Mouse (Mus musculus) CH12.LX (cell line): ENCODE results near the gene Zfp282. TPM values are rescaled to one million over a fixed set of nuclear protein-coding genes. Genes with fewer than 3 reads are reported as not detected.
A peak's percentile ranks its signal among the peaks of the same experiment; 100 is the strongest.
"Not testable (repeated sequence)": the region's sequence is repeated elsewhere in the genome, so short reads cannot be mapped to it uniquely, and the experiment has no call there.

ENCODE experiments used
- DNase-seq: peaks from one replicate; pipeline ENCODE4 v3.0.0-alpha.2; 2013; ENCODE audit errors: extremely low read depth
- H3K27ac ChIP-seq: 2 replicates; pipeline ENCODE4 v1.5.1; 2012; ENCODE audit warnings: low read depth, mild to moderate bottlenecking, control low read depth, moderate library complexity; ENCODE audit not compliant: insufficient read depth
- H3K27me3 ChIP-seq: replicated peaks from 2 replicates; pipeline ENCODE3; 2012; ENCODE audit warnings: inconsistent platforms
- H3K36me3 ChIP-seq, 2 experiments: replicated peaks in 1 of 2; 2 replicates each; pipeline versions ENCODE3 to v1.6.1; 2012; ENCODE audit warnings: inconsistent platforms in 1 of 2, low read length in 1 of 2, mild to moderate bottlenecking in 1 of 2, mixed read lengths in 1 of 2, moderate library complexity in 1 of 2; ENCODE audit not compliant: control insufficient read depth in 1 of 2, insufficient read depth in 1 of 2
- H3K4me1 ChIP-seq, 2 experiments: 2 replicates each; pipeline ENCODE4 v1.6.1; 2012; ENCODE audit warnings: inconsistent platforms in 1 of 2, moderate library complexity in 1 of 2; ENCODE audit not compliant: insufficient read depth in 2 of 2, control insufficient read depth in 1 of 2
- H3K4me2 ChIP-seq: 2 replicates; pipeline ENCODE4 v1.6.1; 2012; ENCODE audit warnings: low read depth, mild to moderate bottlenecking, control low read depth; ENCODE audit not compliant: poor library complexity, insufficient read depth, severe bottlenecking
- H3K4me3 ChIP-seq, 3 experiments: fragments of 150-350 bp in 1 of 3; sonication (generic) in 1 of 3; replicated peaks in 1 of 3; 2 replicates each; pipeline versions ENCODE3 to v1.5.1; 2011 to 2012; ENCODE audit warnings: low read depth in 2 of 3, low read length in 2 of 3, mild to moderate bottlenecking in 2 of 3, moderate library complexity in 2 of 3, control low read depth in 1 of 3, improper control_type of control experiment in 1 of 3, inconsistent platforms in 1 of 3, mixed read lengths in 1 of 3; ENCODE audit not compliant: poor library complexity in 1 of 3
- H3K79me2 ChIP-seq: replicated peaks from 2 replicates; pipeline ENCODE4 v1.6.1; 2012; ENCODE audit warnings: mild to moderate bottlenecking, moderate library complexity; ENCODE audit not compliant: control insufficient read depth, poor library complexity, insufficient read depth, severe bottlenecking; ENCODE audit errors: extremely low read depth
- H3K9ac ChIP-seq: 2 replicates; pipeline ENCODE4 v1.6.1; 2012; ENCODE audit warnings: low read depth, mild to moderate bottlenecking, control low read depth, moderate library complexity; ENCODE audit not compliant: insufficient read depth
- H3K9me3 ChIP-seq: replicated peaks from 2 replicates; pipeline ENCODE3; 2012; ENCODE audit warnings: low read length, inconsistent platforms, mixed read lengths
- BHLHE40 ChIP-seq: IDR thresholded peaks from 2 replicates; pipeline ENCODE4 v1.6.1; 2011; ENCODE audit warnings: mild to moderate bottlenecking, low read depth, low read length, improper control_type of control experiment
- CHD2 ChIP-seq: IDR thresholded peaks from 2 replicates; pipeline ENCODE4 v1.6.1; 2011; ENCODE audit warnings: low read length, improper control_type of control experiment
- ELF1 ChIP-seq: IDR thresholded peaks from 2 replicates; pipeline ENCODE4 v1.6.1; 2014; ENCODE audit warnings: low read depth, mild to moderate bottlenecking, inconsistent platforms, low read length, improper control_type of control experiment
- ETS1 ChIP-seq: conservative IDR thresholded peaks from 2 replicates; pipeline ENCODE4 v1.6.1; 2012; ENCODE audit warnings: low read depth, mild to moderate bottlenecking, inconsistent platforms, low read length, improper control_type of control experiment, moderate library complexity
- GABPA ChIP-seq: IDR thresholded peaks from 2 replicates; pipeline ENCODE4 v1.6.1; 2012; ENCODE audit warnings: low read depth, low read length, improper control_type of control experiment, inconsistent platforms; ENCODE audit not compliant: insufficient replicate concordance
- IRF4 ChIP-seq: IDR thresholded peaks from 2 replicates; pipeline ENCODE4 v1.6.1; 2014; ENCODE audit warnings: low read depth, mild to moderate bottlenecking, inconsistent platforms, low read length, improper control_type of control experiment
- JUN ChIP-seq: IDR thresholded peaks from 2 replicates; pipeline ENCODE4 v1.6.1; 2011; ENCODE audit warnings: low read depth, mild to moderate bottlenecking, low read length, improper control_type of control experiment, moderate library complexity; ENCODE audit not compliant: insufficient read depth
- JUND ChIP-seq: conservative IDR thresholded peaks from 2 replicates; pipeline ENCODE4 v1.6.1; 2011; ENCODE audit warnings: low read depth, low read length, improper control_type of control experiment
- KAT2A ChIP-seq: IDR thresholded peaks from 2 replicates; pipeline ENCODE4 v1.6.1; 2012; ENCODE audit warnings: low read length, improper control_type of control experiment, inconsistent platforms; ENCODE audit not compliant: insufficient replicate concordance
- MAFK ChIP-seq: IDR thresholded peaks from 2 replicates; pipeline ENCODE4 v1.6.1; 2011; ENCODE audit warnings: low read length, improper control_type of control experiment; ENCODE audit not compliant: insufficient replicate concordance
- MAX ChIP-seq: IDR thresholded peaks from 2 replicates; pipeline ENCODE4 v1.6.1; 2011; ENCODE audit warnings: low read length, improper control_type of control experiment
- MAZ ChIP-seq: IDR thresholded peaks from 2 replicates; pipeline ENCODE4 v1.6.1; 2012; ENCODE audit warnings: low read depth, mild to moderate bottlenecking, inconsistent platforms, low read length, improper control_type of control experiment, moderate library complexity
- MXI1 ChIP-seq: IDR thresholded peaks from 2 replicates; pipeline ENCODE4 v1.6.1; 2011; ENCODE audit warnings: mild to moderate bottlenecking, low read depth, low read length, improper control_type of control experiment
- NELFE ChIP-seq: IDR thresholded peaks from 2 replicates; pipeline ENCODE4 v1.6.1; 2011; ENCODE audit warnings: low read depth, low read length, improper control_type of control experiment
- NRF1 ChIP-seq: IDR thresholded peaks from 2 replicates; pipeline ENCODE4 v1.6.1; 2014; ENCODE audit warnings: low read depth, mild to moderate bottlenecking, inconsistent platforms, low read length, improper control_type of control experiment, moderate library complexity
- PAX5 ChIP-seq: IDR thresholded peaks from 2 replicates; pipeline ENCODE4 v1.6.1; 2012; ENCODE audit warnings: low read length, inconsistent platforms, mixed read lengths
- POLR2A ChIP-seq: IDR thresholded peaks from 2 replicates; pipeline ENCODE4 v1.6.1; 2011; ENCODE audit warnings: low read depth, mild to moderate bottlenecking, improper control_type of control experiment, low read length
- RCOR1 ChIP-seq: conservative IDR thresholded peaks from 2 replicates; pipeline ENCODE4 v1.6.1; 2012; ENCODE audit warnings: low read depth, mild to moderate bottlenecking, inconsistent platforms, low read length, improper control_type of control experiment
- SIN3A ChIP-seq: IDR thresholded peaks from 2 replicates; pipeline ENCODE4 v1.6.1; 2012; ENCODE audit warnings: low read length, improper control_type of control experiment, inconsistent platforms
- TBP ChIP-seq: conservative IDR thresholded peaks from 2 replicates; pipeline ENCODE4 v1.6.1; 2011; ENCODE audit warnings: low read depth, low read length, improper control_type of control experiment
- TCF12 ChIP-seq: IDR thresholded peaks from 2 replicates; pipeline ENCODE4 v1.6.1; 2014; ENCODE audit warnings: low read depth, mild to moderate bottlenecking, inconsistent platforms, low read length, improper control_type of control experiment
- UBTF ChIP-seq: IDR thresholded peaks from 2 replicates; pipeline ENCODE4 v1.6.1; 2012; ENCODE audit warnings: low read depth, mild to moderate bottlenecking, inconsistent platforms, low read length, improper control_type of control experiment, moderate library complexity
- USF2 ChIP-seq: conservative IDR thresholded peaks from 2 replicates; pipeline ENCODE4 v1.6.1; 2011; ENCODE audit warnings: low read depth, low read length, improper control_type of control experiment
- ZNF384 ChIP-seq: IDR thresholded peaks from 2 replicates; pipeline ENCODE4 v1.6.1; 2012; ENCODE audit warnings: low read depth, low read length, improper control_type of control experiment, inconsistent platforms
- dilution Hi-C: fragments of 300-500 bp; cut with MboI; formaldehyde crosslinking; loops from 2 replicates; pipeline ENCODE4 v1.14.3; 2020; ENCODE audit warnings: low sequenced_read_pairs; ENCODE audit not compliant: extremely low pct_unique_long_range_greater_than_20kb, extremely low pct_ligation_motif_present
- in situ Hi-C: fragments of 300-500 bp; cut with MboI; formaldehyde crosslinking; loops from 3 replicates; pipeline ENCODE4 v1.14.3; 2019; ENCODE audit warnings: low sequenced_read_pairs, low pct_ligation_motif_present, low pct_unique_long_range_greater_than_20kb, mixed read lengths
- polyA plus RNA-seq: library from polyadenylated mRNA; unstranded; fragments of >175 nt; gene quantifications from 2 replicates; pipeline ENCODE4 v1.2.1, GENCODE M21; 2012; ENCODE audit warnings: low read depth; ENCODE audit not compliant: insufficient read length
- total RNA-seq, 2 experiments: library from RNA; depleted of rRNA; stranded (reverse); fragments of 300-350 nt in 1 of 2; fragments of >200 nt in 1 of 2; gene quantifications; 2 replicates each; pipeline ENCODE4 v1.2.3; 2012 to 2014

Zfp282 gene
- total and polyA plus RNA-seq, 3 experiments, result 10.9 to 15.0 (median 14.7) TPM

DNA sequence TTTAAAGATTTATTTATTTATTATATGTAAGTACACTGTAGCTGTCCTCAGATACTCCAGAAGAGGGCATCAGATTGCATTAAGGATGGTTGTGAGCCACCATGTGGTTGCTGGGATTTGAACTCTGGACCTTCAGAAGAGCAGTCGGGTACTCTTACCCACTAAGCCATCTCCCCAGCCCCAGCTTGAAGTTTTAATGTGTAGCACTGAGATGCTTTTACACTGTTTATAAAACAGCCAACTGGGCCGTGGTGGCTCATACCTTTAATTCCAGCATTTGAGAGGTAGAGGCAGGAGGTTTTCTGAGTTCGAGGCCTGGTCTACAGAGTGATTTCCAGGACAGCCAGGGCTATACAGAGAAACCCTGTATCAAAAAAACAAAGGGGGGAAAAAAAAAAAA is 19.3 kb upstream of the Zfp282 start:
- DNase-seq, H3K9me3 ChIP-seq, H3K9ac ChIP-seq, in situ Hi-C loops, H3K27ac ChIP-seq, dilution Hi-C loops, H3K4me2 ChIP-seq, H3K27me3 ChIP-seq, H3K4me3 ChIP-seq, H3K4me1 ChIP-seq, H3K79me2 ChIP-seq: not testable (repeated sequence)
- H3K36me3 ChIP-seq, result peaks cover 9 to 23% of the 10 kb centered on the region in 2 experiments
- 0 out of 2 replicates have a peak, but pooled peaks have one; percentile 12 for TF ChIP-seq TBP

DNA sequence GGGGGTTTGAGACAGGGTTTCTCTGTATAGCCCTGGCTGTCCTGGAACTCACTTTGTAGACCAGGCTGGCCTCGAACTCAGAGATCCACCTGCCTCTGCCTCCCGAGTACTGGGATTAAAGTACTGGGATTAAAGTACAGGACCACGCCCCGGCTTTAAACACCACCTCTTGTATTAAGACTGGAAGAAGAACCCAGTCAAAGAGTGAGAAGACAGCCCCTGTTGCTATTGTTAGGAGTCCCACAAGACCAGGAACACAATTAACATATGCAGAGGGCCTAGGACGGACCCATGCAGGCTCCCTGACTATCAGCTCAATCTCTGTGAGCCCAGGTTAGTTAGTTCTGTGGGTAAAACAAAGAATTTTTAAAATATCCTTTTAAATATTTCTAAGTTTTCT is 4.7 kb upstream of the Zfp282 start:
- H3K9me3 ChIP-seq, result no peaks in the 10 kb centered on the region
- no peaks in the 10 kb centered on the region for H3K79me2 ChIP-seq
- no peak for DNase-seq
- no peaks in the 10 kb centered on the region for H3K27me3 ChIP-seq
- no peak overlapping the region for H3K4me3 ChIP-seq
- peaks cover 3 to 15% of the 10 kb centered on the region in 2 experiments for H3K36me3 ChIP-seq
- no peaks in the 10 kb centered on the region for H3K4me1 ChIP-seq
- H3K9ac ChIP-seq, result no peak overlapping the region
- dilution Hi-C loops, result no loop called here
- no peak overlapping the region for H3K27ac ChIP-seq
- in situ Hi-C loops, result no loop called here
- H3K4me2 ChIP-seq, result no peak overlapping the region
- no peak for TF ChIP-seq ZNF384
- TF ChIP-seq, all 38 proteins: peak for 0

DNA sequence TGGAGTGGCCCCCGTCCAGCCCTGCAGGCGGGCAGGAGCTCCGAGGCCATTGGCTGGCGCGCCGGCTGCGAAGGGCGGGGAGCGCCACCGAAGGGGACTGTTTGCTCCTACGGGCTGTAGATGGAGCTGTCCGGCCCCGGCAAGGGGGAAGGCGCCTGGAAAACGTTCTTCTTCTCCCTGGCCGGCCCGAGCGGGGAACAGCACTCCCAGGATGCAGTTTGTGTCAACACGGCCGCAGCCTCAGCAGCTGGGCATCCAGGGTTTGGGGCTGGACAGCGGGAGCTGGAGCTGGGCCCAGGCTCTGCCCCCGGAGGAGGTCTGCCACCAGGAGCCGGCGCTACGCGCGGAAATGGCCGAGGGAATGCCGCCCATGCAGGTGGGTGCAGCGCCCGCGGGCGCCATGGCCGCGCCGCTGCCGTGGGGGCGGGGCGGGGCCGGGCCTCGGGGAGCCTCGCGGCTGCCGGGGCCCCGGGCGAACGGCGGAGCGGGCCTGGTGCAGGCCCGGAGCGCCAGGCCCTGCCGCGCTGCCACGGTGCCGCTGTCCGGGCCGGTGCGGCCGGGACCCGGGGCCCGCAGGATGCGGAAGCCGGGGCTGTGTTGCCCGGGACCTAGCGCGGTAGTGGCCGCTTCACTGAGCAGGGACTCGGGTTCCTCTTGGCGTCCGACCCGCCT is 593 bp downstream of the Zfp282 start:
- in situ Hi-C loops, result no loop called here
- H3K27ac ChIP-seq, result peak overlapping the region; percentile 48
- TF ChIP-seq ELF1 (no peak), MAX (no peak), PAX5 (no peak), TBP (no peak), IRF4 (peak; percentile 15; the same call in 1 of the 2 replicates), NELFE (peak; percentile 70; the same call in 1 of the 2 replicates), BHLHE40 (no peak), NRF1 (no peak), JUND (no peak), TCF12 (peak; percentile 53), UBTF (peak; percentile 36; the same call in 1 of the 2 replicates), ETS1 (no peak), POLR2A (peak; percentile 73; the same call in 1 of the 2 replicates), GABPA (no peak), MAFK (no peak), RCOR1 (0 out of 2 replicates have a peak, but pooled peaks have one; percentile 15), USF2 (no peak), SIN3A (peak; percentile 41; the same call in 1 of the 2 replicates), CHD2 (no peak), KAT2A (no peak), JUN (no peak), MAZ (peak; percentile 69; the same call in 1 of the 2 replicates), MXI1 (peak; percentile 39; the same call in 1 of the 2 replicates)

More for the DNA sequence above, 593 bp downstream of the Zfp282 start:
- H3K4me3 ChIP-seq, result peak overlapping the region; percentile 69 to 85 (median 74)
- peaks cover 9 to 32% of the 10 kb centered on the region in 2 experiments for H3K4me1 ChIP-seq
- H3K9ac ChIP-seq, result peak overlapping the region; percentile 73
- H3K27me3 ChIP-seq, result no peaks in the 10 kb centered on the region
- peak; percentile 71 for DNase-seq
- dilution Hi-C loops, result no loop called here
- H3K79me2 ChIP-seq, result peaks cover 7% of the 10 kb centered on the region
- no peaks in the 10 kb centered on the region for H3K9me3 ChIP-seq
- H3K4me2 ChIP-seq, result peak overlapping the region; percentile 27; the same call in 1 of the 2 replicates
- peaks cover 20 to 29% of the 10 kb centered on the region in 2 experiments for H3K36me3 ChIP-seq
